Mouse (Mus musculus) E14TG2a.4 (cell line): ENCODE results near the gene Hoxd4.

Experiments
- CTCF ChIP-seq: conservative IDR thresholded peaks from 2 replicates; pipeline ENCODE4 v1.5.1; 2014; ENCODE audit warnings: low read length
- NANOG ChIP-seq: IDR thresholded peaks from 2 replicates; pipeline ENCODE4 v1.6.1; 2014; ENCODE audit warnings: borderline replicate concordance, low read length, mixed read lengths

GRCm38 (mm10) chr2:74741979-74742277 is 30.2 kb downstream of the Hoxd4 start:
- TF ChIP-seq NANOG (no peak), CTCF (no peak)
